Mouse (Mus musculus) erythroblast, embryonic 14.5 days (primary cell): Measurements from ENCODE around the gene Pomgnt2. TPM values are rescaled to one million over a fixed set of nuclear protein-coding genes. Genes with fewer than 3 reads are reported as not detected.
A peak's percentile ranks its signal among the peaks of the same experiment; 100 is the strongest.

Source experiments
- H3K27me3 ChIP-seq: 2 replicates; pipeline ENCODE4 v1.6.1; 2012; ENCODE audit warnings: inconsistent platforms; ENCODE audit not compliant: control insufficient read depth
- H3K36me3 ChIP-seq: 2 replicates; pipeline ENCODE4 v1.6.1; 2012; ENCODE audit warnings: mild to moderate bottlenecking, inconsistent platforms; ENCODE audit not compliant: control insufficient read depth
- H3K4me1 ChIP-seq: 2 replicates; pipeline ENCODE4 v1.6.1; 2012; ENCODE audit warnings: inconsistent platforms; ENCODE audit not compliant: control insufficient read depth
- H3K4me3 ChIP-seq: replicated peaks from 2 replicates; pipeline ENCODE3; 2012; ENCODE audit warnings: moderate library complexity, mild to moderate bottlenecking, inconsistent platforms
- H3K9me3 ChIP-seq: 2 replicates; pipeline ENCODE4 v1.6.1; 2012; ENCODE audit warnings: low read length, inconsistent platforms, mixed read lengths; ENCODE audit not compliant: control insufficient read depth
- GATA1 ChIP-seq: IDR thresholded peaks from 2 replicates; pipeline ENCODE4 v1.6.1; 2012; ENCODE audit warnings: low read length, inconsistent platforms, mixed read lengths
- TAL1 ChIP-seq: IDR thresholded peaks from 3 replicates; pipeline ENCODE4 v1.6.1; 2012; ENCODE audit warnings: low read length, inconsistent platforms, mixed read lengths
- polyA plus RNA-seq: library from polyadenylated mRNA; stranded (reverse); fragments of >175 nt; gene quantifications from 2 replicates; pipeline ENCODE4 v1.2.3, GENCODE M21; 2012

The Pomgnt2 gene
- polyA plus RNA-seq, 1 experiment, result 0.04 TPM

GRCm38 (mm10) chr9:121995077-121995476 lies 1.8 kb downstream of the Pomgnt2 start:
- Histone ChIP-seq H3K27me3 (peaks cover 13% of the 10 kb centered on the region), H3K4me3 (peak overlapping the region; percentile 59), H3K4me1 (peaks cover 4% of the 10 kb centered on the region), H3K36me3 (no peaks in the 10 kb centered on the region), H3K9me3 (no peaks in the 10 kb centered on the region)
- TF ChIP-seq TAL1, result no peak
- TF ChIP-seq GATA1, result no peak

- H3K27me3 ChIP-seq, result peaks cover 13% of the 10 kb centered on the region
- H3K36me3 ChIP-seq, result no peaks in the 10 kb centered on the region
- TF ChIP-seq TAL1, result no peak
- no peak for TF ChIP-seq GATA1
- H3K4me1 ChIP-seq, result peaks cover 4% of the 10 kb centered on the region
- no peak overlapping the region for H3K4me3 ChIP-seq
- H3K9me3 ChIP-seq, result no peaks in the 10 kb centered on the region
Measured at GRCm38 (mm10) chr9:121993047-121993446, 3.9 kb downstream of the Pomgnt2 start.

GRCm38 (mm10) chr9:121991041-121991440 lies 5.9 kb downstream of the Pomgnt2 start:
- Histone ChIP-seq H3K4me3 (no peak overlapping the region), H3K9me3 (no peaks in the 10 kb centered on the region), H3K27me3 (peaks cover 10% of the 10 kb centered on the region), H3K36me3 (no peaks in the 10 kb centered on the region), H3K4me1 (peaks cover 4% of the 10 kb centered on the region)
- TF ChIP-seq GATA1, result no peak
- no peak for TF ChIP-seq TAL1

- no peaks in the 10 kb centered on the region for H3K9me3 ChIP-seq
- no peaks in the 10 kb centered on the region for H3K36me3 ChIP-seq
- H3K4me3 ChIP-seq, result no peak overlapping the region
- no peaks in the 10 kb centered on the region for H3K27me3 ChIP-seq
- no peak for TF ChIP-seq GATA1
- no peaks in the 10 kb centered on the region for H3K4me1 ChIP-seq
Measured at GRCm38 (mm10) chr9:121989536-121989935, 7.4 kb downstream of the Pomgnt2 start.

GRCm38 (mm10) chr9:121988910-121989309 lies 8.0 kb downstream of the Pomgnt2 start:
- H3K4me1 ChIP-seq, result no peaks in the 10 kb centered on the region
- no peaks in the 10 kb centered on the region for H3K9me3 ChIP-seq
- H3K27me3 ChIP-seq, result no peaks in the 10 kb centered on the region
- H3K36me3 ChIP-seq, result no peaks in the 10 kb centered on the region
- no peak for TF ChIP-seq GATA1
- no peak for TF ChIP-seq TAL1
- no peak overlapping the region for H3K4me3 ChIP-seq

- Histone ChIP-seq H3K27me3 (no peaks in the 10 kb centered on the region), H3K36me3 (peaks cover 3% of the 10 kb centered on the region; the same call in 1 of the 2 replicates), H3K4me1 (no peaks in the 10 kb centered on the region), H3K4me3 (no peak overlapping the region), H3K9me3 (no peaks in the 10 kb centered on the region)
- TF ChIP-seq TAL1, result no peak
- TF ChIP-seq GATA1, result no peak
Measured at GRCm38 (mm10) chr9:121984465-121985461, 12.1 kb downstream of the Pomgnt2 start.

- TF ChIP-seq TAL1, result no peak
- no peak for TF ChIP-seq GATA1
- H3K27me3 ChIP-seq, result no peaks in the 10 kb centered on the region
- no peaks in the 10 kb centered on the region for H3K9me3 ChIP-seq
- no peaks in the 10 kb centered on the region for H3K4me1 ChIP-seq
- H3K4me3 ChIP-seq, result no peak overlapping the region
- peaks cover 3% of the 10 kb centered on the region; the same call in 1 of the 2 replicates for H3K36me3 ChIP-seq
Measured at GRCm38 (mm10) chr9:121983504-121983903, 13.4 kb downstream of the Pomgnt2 start.

- Histone ChIP-seq H3K36me3 (peaks cover 3% of the 10 kb centered on the region; the same call in 1 of the 2 replicates), H3K27me3 (no peaks in the 10 kb centered on the region), H3K9me3 (no peaks in the 10 kb centered on the region), H3K4me3 (no peak overlapping the region), H3K4me1 (no peaks in the 10 kb centered on the region)
- no peak for TF ChIP-seq GATA1
- TF ChIP-seq TAL1, result no peak
Measured at GRCm38 (mm10) chr9:121982665-121983064, 14.2 kb downstream of the Pomgnt2 start.

- Histone ChIP-seq H3K36me3 (peaks cover 3% of the 10 kb centered on the region; the same call in 1 of the 2 replicates), H3K4me1 (no peaks in the 10 kb centered on the region), H3K9me3 (no peaks in the 10 kb centered on the region), H3K4me3 (no peak overlapping the region), H3K27me3 (no peaks in the 10 kb centered on the region)
- TF ChIP-seq GATA1 (no peak), TAL1 (no peak)
Measured at GRCm38 (mm10) chr9:121982214-121982613, 14.7 kb downstream of the Pomgnt2 start.
